Comparison of ENCODE assay signal across 12 mouse cellular contexts in genomic region chr15:7934580-7934979, GRCm38 (mm10).
DNase-seq lines count a peak whose midpoint lies in the region; ATAC-seq and TF ChIP-seq lines count a peak whose summit lies in the region.
"Had no signal": no experiment of that assay in that cellular context is flagged by ENCODE, and none has a peak within 500 bp of the region (broad histone marks: within the 10 kb centered on the region; RNA-seq: fewer than 3 reads in every experiment).

No protein-coding gene starts in this region.

- H3K27ac ChIP-seq in liver, embryonic 11.5 days (ENCODE audit: low read depth, low read length): no peak overlapping the region
- H3K27ac ChIP-seq in liver, postnatal 0 days (ENCODE audit: low read depth): no peak overlapping the region
- H3K27ac ChIP-seq: liver, embryonic 12.5 days had no signal

- H3K9ac ChIP-seq in liver, embryonic 11.5 days (ENCODE audit: low read depth, low read length): no peak overlapping the region
- no peak overlapping the region for H3K9ac ChIP-seq in liver, postnatal 0 days (replicated peaks)
- H3K9ac ChIP-seq: liver, embryonic 12.5 days had no signal

- H3K9me3 ChIP-seq in liver, embryonic 11.5 days (ENCODE audit: control insufficient read depth, low read length): no peaks in the 10 kb centered on the region
- H3K9me3 ChIP-seq in liver, postnatal 0 days (ENCODE audit: low read length): no peaks in the 10 kb centered on the region
- H3K9me3 ChIP-seq: liver, embryonic 12.5 days had no signal

- H3K36me3 ChIP-seq in liver, embryonic 11.5 days (ENCODE audit: control insufficient read depth, insufficient read depth, low read length): no peaks in the 10 kb centered on the region
- H3K36me3 ChIP-seq in liver, postnatal 0 days (replicated peaks; ENCODE audit: insufficient read depth, low read length): no peaks in the 10 kb centered on the region
- H3K36me3 ChIP-seq: liver, embryonic 12.5 days had no signal

- peaks cover 4% of the 10 kb centered on the region; the same call in 1 of the 2 replicates for H3K4me1 ChIP-seq in liver, embryonic 11.5 days (replicated peaks; ENCODE audit: control insufficient read depth, insufficient read depth, low read length)
- H3K4me1 ChIP-seq in liver, postnatal 0 days (ENCODE audit: insufficient read depth): no peaks in the 10 kb centered on the region

- H3K27me3 ChIP-seq in liver, embryonic 11.5 days (replicated peaks; ENCODE audit: control insufficient read depth, insufficient read depth, low read length): no peaks in the 10 kb centered on the region
- no peaks in the 10 kb centered on the region for H3K27me3 ChIP-seq in liver, postnatal 0 days (ENCODE audit: insufficient read depth, low read length)
- H3K27me3 ChIP-seq: liver, embryonic 12.5 days had no signal

- peak overlapping the region; percentile 37 for H3K4me2 ChIP-seq in liver, embryonic 11.5 days
- no peak overlapping the region for H3K4me2 ChIP-seq in liver, postnatal 0 days (ENCODE audit: low read depth, low read length)

- intact Hi-C loops in heart, postnatal 14 days (cut with DNase I): no loop called here
- intact Hi-C loops in left cerebral cortex, postnatal 36 days (cut with DNase I): no loop called here

- DNase-seq in gastrocnemius, adult 18-20 months (ENCODE audit: low spot score): peak; percentile 10
- no peak for DNase-seq in gastrocnemius, adult 8-10 months (ENCODE audit: low spot score in 2 of 2)
- DNase-seq in liver, embryonic 11.5 days (ENCODE audit: low spot score): no peak
- no peak for DNase-seq in liver, postnatal 0 days
- DNase-seq in heart, postnatal 14 days: peak; percentile 8 to 13
- DNase-seq in lung, postnatal 36 days: peak; percentile 12
- no peak for DNase-seq in left cerebral cortex, postnatal 36 days (ENCODE audit: low spot score in 2 of 2)
- DNase-seq in testis, postnatal 14 days (ENCODE audit: low spot score): no peak
- DNase-seq: cerebellum, adult 18-20 months; thymus, postnatal 14 days had no signal

- no peak for ATAC-seq in liver, embryonic 11.5 days (replicated peaks; ENCODE audit: low FRiP score)
- no peak for ATAC-seq in liver, postnatal 0 days
- ATAC-seq: forebrain, embryonic 14.5 days; liver, embryonic 12.5 days had no signal

- 47% methylated on average over 4 of the region's 4 CpGs for WGBS in liver, embryonic 11.5 days
- WGBS in liver, postnatal 0 days (ENCODE audit: insufficient replicate concordance): 41% methylated on average over 4 of the region's 4 CpGs

- no peak for TF ChIP-seq EP300 in liver, postnatal 0 days (IDR thresholded peaks at IDR 0.05; ENCODE audit: low read depth)

- TF ChIP-seq CTCF in liver, postnatal 0 days (IDR thresholded peaks at IDR 0.05; ENCODE audit: low read depth): no peak

- H3K4me3 ChIP-seq in liver, embryonic 11.5 days (ENCODE audit: low read depth, low read length): no peak overlapping the region
- no peak overlapping the region for H3K4me3 ChIP-seq in liver, postnatal 0 days (ENCODE audit: low read depth, low read length)
- H3K4me3 ChIP-seq: liver, embryonic 12.5 days had no signal

Comparison
In these comparisons a context has a peak if more than half of its experiments do, and no peak if none do; other contexts are left out.
1. DNase-seq: peak in gastrocnemius, adult 18-20 months (single experiment), heart, postnatal 14 days (2 of 2) and lung, postnatal 36 days (single experiment); none in gastrocnemius, adult 8-10 months (0 of 2), liver, embryonic 11.5 days (single experiment), liver, postnatal 0 days (single experiment), left cerebral cortex, postnatal 36 days (0 of 2) and testis, postnatal 14 days (single experiment).